Mouse (Mus musculus) stomach, embryonic 14.5 days (tissue): Measurements from ENCODE around the gene Ccdc151. TPM values are rescaled to one million over a fixed set of nuclear protein-coding genes. Genes with fewer than 3 reads are reported as not detected.

Experiments used
- ATAC-seq: fragments of 200-750 bp; cut with Nextera tagmentation; 2 replicates; pipeline ENCODE4 v1.8.0; 2017; ENCODE audit warnings: low read depth, moderate TSS enrichment; ENCODE audit not compliant: insufficient number of reproducible peaks, insufficient read depth, low FRiP score
- H3K27ac ChIP-seq: fragments of 300-500 bp; sonication (generic); 2 replicates; pipeline ENCODE4 v1.5.1; 2014; ENCODE audit warnings: mild to moderate bottlenecking, low read length, moderate library complexity, mixed read lengths
- H3K27me3 ChIP-seq: fragments of 300-500 bp; sonication (generic); 2 replicates; pipeline ENCODE4 v1.6.1; 2014; ENCODE audit warnings: low read length, control low read depth, mixed read lengths; ENCODE audit not compliant: control insufficient read depth, insufficient read depth
- H3K36me3 ChIP-seq: fragments of 300-500 bp; sonication (generic); 2 replicates; pipeline ENCODE4 v1.6.1; 2014; ENCODE audit warnings: mild to moderate bottlenecking, control low read depth, low read length, moderate library complexity, mixed read lengths; ENCODE audit not compliant: control insufficient read depth, insufficient read depth
- H3K4me1 ChIP-seq: fragments of 300-500 bp; sonication (generic); 2 replicates; pipeline ENCODE4 v1.6.1; 2014; ENCODE audit warnings: low read length, control low read depth, mixed read lengths; ENCODE audit not compliant: control insufficient read depth, insufficient read depth
- H3K4me2 ChIP-seq: fragments of 300-500 bp; sonication (generic); replicated peaks from 2 replicates; pipeline ENCODE4 v1.6.1; 2014; ENCODE audit warnings: low read depth, low read length, control low read depth
- H3K4me3 ChIP-seq: fragments of 300-500 bp; sonication (generic); 2 replicates; pipeline ENCODE4 v1.5.1; 2014; ENCODE audit warnings: low read depth, low read length, control low read depth
- H3K9ac ChIP-seq: fragments of 300-500 bp; sonication (generic); replicated peaks from 2 replicates; pipeline ENCODE4 v1.6.1; 2014; ENCODE audit warnings: low read depth, mild to moderate bottlenecking, control low read depth, low read length, moderate library complexity, mixed read lengths
- H3K9me3 ChIP-seq: fragments of 300-500 bp; sonication (generic); 2 replicates; pipeline ENCODE4 v1.6.1; 2016; ENCODE audit warnings: low read depth, low read length, control low read depth; ENCODE audit not compliant: control insufficient read depth
- WGBS: fragments of 180-500 bp; shearing (Covaris S2); extraction: QIAGEN DNeasy Blood & Tissue Kit; methylation state at CpG from one replicate; pipeline ENCODE4 v1.1.7; 2014; 5-methylcytosine and 5-hydroxymethylcytosine counted together
- polyA plus RNA-seq: library from polyadenylated mRNA; unstranded; fragments of >200 nt; fragmentation: Nextera tagmentation; extraction: Ambion mirVana; gene quantifications from 2 replicates; pipeline ENCODE4 v1.2.1, GENCODE M21; 2014

Ccdc151 gene
- polyA plus RNA-seq, 1 experiment from 2014 or later = 0.72 TPM

DNA sequence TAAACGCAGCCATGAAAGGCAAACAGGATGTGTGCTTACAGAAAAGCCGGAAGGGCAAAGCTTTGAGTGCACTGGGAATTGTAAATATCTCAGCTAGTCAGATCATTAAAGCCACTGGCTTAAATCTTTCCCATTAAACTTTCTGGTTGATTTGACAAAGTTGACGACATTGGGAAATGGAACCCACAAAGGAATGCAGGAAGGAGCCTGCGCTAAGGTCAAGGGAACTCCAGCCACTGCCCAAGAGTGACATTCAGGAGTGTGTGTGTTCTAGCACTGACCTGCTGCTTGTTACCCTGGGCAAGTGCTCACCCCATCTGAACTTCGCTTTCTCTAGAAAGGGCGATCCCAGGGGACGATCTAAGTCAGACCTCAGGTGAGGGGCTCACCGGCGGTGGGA, 42.3 kb downstream of the Ccdc151 start:
- Histone ChIP-seq H3K36me3 (no peaks in the 10 kb centered on the region), H3K27ac (no peak overlapping the region), H3K9me3 (no peaks in the 10 kb centered on the region), H3K4me3 (no peak overlapping the region), H3K4me1 (peaks cover 16% of the 10 kb centered on the region; the same call in 1 of the 2 replicates), H3K27me3 (peaks cover 14% of the 10 kb centered on the region), H3K9ac (no peak overlapping the region), H3K4me2 (no peak overlapping the region)
- no peak for ATAC-seq
- 48% methylated on average over 9 of the region's 9 CpGs for WGBS

DNA sequence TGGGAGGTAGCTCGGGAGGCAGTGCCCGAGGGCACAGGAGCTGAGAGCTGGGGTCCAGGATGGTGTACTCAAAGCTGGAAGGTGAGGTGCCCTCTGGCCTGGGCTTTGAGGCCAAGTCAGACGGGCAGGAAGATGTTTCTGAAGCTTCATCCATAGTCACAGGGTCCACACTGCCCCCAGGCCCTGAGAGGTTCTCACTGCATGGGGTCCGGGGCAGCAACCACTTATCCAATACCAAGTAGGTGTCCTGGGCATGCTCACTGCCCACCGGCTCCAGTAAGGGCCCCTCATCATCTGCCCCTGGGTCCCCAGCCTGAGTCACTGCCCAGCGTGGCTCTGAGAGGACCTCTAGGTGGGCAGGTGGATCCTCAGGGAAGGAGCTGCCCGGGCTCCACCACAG, 43.2 kb downstream of the Ccdc151 start:
- H3K4me1 ChIP-seq = peaks cover 16% of the 10 kb centered on the region; the same call in 1 of the 2 replicates
- 87% methylated on average over 7 of the region's 7 CpGs for WGBS
- H3K9me3 ChIP-seq = no peaks in the 10 kb centered on the region
- peaks cover 14% of the 10 kb centered on the region for H3K27me3 ChIP-seq
- ATAC-seq = no peak
- H3K27ac ChIP-seq = no peak overlapping the region
- no peak overlapping the region for H3K4me2 ChIP-seq
- H3K36me3 ChIP-seq = no peaks in the 10 kb centered on the region
- no peak overlapping the region for H3K9ac ChIP-seq
- H3K4me3 ChIP-seq = no peak overlapping the region

DNA sequence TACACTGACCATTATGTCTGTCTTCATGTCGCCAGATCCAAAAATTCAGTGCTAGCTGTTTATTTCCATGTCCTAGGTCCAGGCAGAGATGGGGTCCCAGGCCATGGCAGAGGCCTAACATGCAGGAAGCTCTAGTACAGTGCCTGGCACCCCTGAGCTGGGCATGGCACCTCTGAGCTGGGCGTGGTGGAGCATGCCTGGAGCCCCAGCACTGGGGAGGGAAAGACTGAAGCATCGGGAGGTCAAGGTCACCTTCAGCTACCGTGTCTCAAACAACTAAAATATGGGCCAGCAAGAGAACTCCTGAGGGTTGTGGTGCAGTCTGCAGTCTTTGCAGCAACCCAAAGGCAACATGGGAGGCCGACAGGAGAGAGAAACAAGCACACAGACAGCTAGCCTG, 44.1 kb downstream of the Ccdc151 start:
- no peak overlapping the region for H3K4me2 ChIP-seq
- no peaks in the 10 kb centered on the region for H3K9me3 ChIP-seq
- peaks cover 16% of the 10 kb centered on the region; the same call in 1 of the 2 replicates for H3K4me1 ChIP-seq
- 72% methylated on average over 5 of the region's 5 CpGs for WGBS
- no peak overlapping the region for H3K27ac ChIP-seq
- no peak overlapping the region for H3K9ac ChIP-seq
- H3K36me3 ChIP-seq = no peaks in the 10 kb centered on the region
- no peak for ATAC-seq
- peaks cover 14% of the 10 kb centered on the region for H3K27me3 ChIP-seq
- no peak overlapping the region for H3K4me3 ChIP-seq

DNA sequence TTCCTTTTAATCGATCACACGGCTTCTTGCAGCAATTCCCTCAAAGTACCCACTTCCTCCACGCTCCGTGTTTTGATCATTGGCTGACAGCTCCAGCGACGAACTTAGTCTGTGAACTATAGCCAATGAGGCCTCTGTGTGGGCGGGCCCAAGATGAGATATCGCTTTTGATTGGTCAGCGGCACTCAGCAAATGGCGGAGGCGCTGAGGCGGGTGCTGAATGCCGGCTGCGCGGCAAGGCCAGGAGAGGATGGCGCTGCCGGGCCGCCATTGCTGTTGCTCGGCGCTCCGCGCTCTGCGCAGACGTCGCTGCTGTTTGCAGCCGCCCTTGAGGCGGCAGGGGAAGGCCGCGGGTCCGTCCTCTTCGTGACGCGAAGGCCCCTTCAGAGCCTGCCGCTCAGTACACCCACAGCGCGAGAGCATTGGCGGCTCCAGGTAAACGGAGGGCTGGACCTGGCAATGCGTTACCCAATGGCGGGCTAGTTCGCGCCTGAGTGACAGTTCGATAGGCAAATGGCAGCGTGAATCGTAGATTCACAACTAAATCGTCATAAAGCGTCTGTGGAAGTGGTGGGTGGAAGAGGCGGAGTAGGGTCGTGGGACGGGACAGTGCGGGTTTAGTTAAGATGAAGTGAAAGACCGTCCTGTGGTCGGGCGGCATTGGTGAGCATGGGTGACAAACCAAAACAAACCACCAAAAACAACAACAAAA, 46.7 kb downstream of the Ccdc151 start, which contains the start of gene Swsap1:
Gene Swsap1 (plus strand): TSS at position 186 of the 712 bp plus-strand sequence.
- H3K9ac ChIP-seq = peak within 1 kb of the TSS; percentile 57
- under 1% methylated on average over 54 of the region's 54 CpGs for WGBS
- H3K27ac ChIP-seq = peak within 1 kb of the TSS; percentile 87
- peak; percentile 97 for ATAC-seq
- peak within 1 kb of the TSS; percentile 59 for H3K4me2 ChIP-seq
- H3K4me1 ChIP-seq = no peaks in the 10 kb centered on the region; the same call in 1 of the 2 replicates
- H3K4me3 ChIP-seq = peak within 1 kb of the TSS; percentile 66
- peaks cover 6% of the 10 kb centered on the region for H3K27me3 ChIP-seq
- no peaks in the 10 kb centered on the region for H3K36me3 ChIP-seq
- no peaks in the 10 kb centered on the region for H3K9me3 ChIP-seq

DNA sequence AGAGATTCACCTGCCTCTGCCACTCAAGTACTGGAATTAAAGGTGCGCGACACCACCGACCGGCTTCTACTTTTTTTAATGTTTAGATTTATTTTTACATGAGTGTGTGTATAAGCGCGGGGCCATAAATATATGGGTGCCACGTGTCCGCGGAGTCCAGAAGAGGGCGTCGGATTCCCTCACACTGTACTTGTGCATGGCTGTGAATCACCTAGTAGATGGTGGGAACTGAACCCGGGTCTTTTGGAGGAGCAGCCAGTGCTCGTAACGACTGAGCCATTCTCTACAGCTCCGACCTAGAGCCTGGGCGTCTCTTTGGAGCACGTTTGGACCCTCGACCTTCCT, 47.2 kb downstream of the Ccdc151 start:
- 2% methylated on average over 18 of the region's 18 CpGs for WGBS

DNA sequence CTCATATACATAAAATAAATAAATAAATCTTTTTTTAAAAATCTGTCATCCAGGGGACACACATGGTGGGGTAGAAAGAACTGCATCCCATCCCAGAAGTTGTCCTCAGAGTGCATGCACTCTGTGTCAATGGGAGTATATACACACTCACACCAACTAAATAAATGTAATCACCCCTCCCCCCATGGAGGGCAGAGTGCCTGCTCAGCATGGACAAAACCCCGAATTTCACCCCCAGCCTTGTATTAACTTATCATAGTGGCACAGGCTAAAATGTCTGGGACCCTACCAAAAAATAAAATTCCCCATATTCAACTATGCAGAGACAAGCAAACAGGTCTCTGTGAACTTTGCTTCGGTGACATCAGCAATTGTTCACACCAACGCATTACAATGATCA, 47.8 kb downstream of the Ccdc151 start:
- Histone ChIP-seq H3K27me3 (no peaks in the 10 kb centered on the region), H3K9me3 (no peaks in the 10 kb centered on the region), H3K27ac (no peak overlapping the region), H3K4me3 (no peak overlapping the region), H3K4me1 (no peaks in the 10 kb centered on the region), H3K36me3 (no peaks in the 10 kb centered on the region), H3K9ac (no peak overlapping the region), H3K4me2 (0 out of 2 replicates have a peak overlapping the region, but pooled peaks have one; percentile 59)
- 73% methylated on average over 3 of the region's 3 CpGs for WGBS
- ATAC-seq = no peak

More for the DNA sequence above, 47.2 kb downstream of the Ccdc151 start:
- Histone ChIP-seq H3K4me2 (peak overlapping the region; percentile 59), H3K27me3 (peaks cover under 1% of the 10 kb centered on the region; the same call in 1 of the 2 replicates), H3K4me3 (peak overlapping the region; percentile 66), H3K4me1 (no peaks in the 10 kb centered on the region), H3K9ac (peak overlapping the region; percentile 57), H3K36me3 (no peaks in the 10 kb centered on the region), H3K9me3 (no peaks in the 10 kb centered on the region), H3K27ac (peak overlapping the region; percentile 87; the same call in 1 of the 2 replicates)
- ATAC-seq = peak; percentile 73

DNA sequence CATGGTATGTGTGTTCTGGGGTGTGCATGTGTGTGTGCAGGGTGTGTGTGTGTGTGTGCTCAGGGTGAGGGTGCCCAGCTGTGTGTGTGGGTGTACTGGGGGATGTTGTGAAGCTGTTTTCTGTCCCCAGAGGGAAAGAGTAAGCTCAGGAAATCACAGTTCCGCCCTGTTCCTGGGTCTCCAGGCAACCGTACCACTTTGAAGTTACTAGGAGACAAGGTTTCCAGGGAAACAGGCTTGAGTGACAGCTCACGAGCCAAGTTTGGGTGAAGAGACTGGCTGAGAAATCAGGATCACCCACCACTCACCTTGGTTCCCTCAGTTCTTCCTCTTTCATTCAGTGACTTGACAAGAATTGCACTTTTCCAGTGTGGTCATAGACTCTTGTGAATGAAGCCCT, 48.8 kb downstream of the Ccdc151 start:
- Histone ChIP-seq H3K9ac (no peak overlapping the region), H3K4me1 (no peaks in the 10 kb centered on the region), H3K27me3 (no peaks in the 10 kb centered on the region), H3K27ac (no peak overlapping the region), H3K4me3 (no peak overlapping the region), H3K36me3 (no peaks in the 10 kb centered on the region), H3K4me2 (no peak overlapping the region), H3K9me3 (no peaks in the 10 kb centered on the region)
- WGBS = 14% methylated on average over 3 of the region's 3 CpGs
- no peak for ATAC-seq

DNA sequence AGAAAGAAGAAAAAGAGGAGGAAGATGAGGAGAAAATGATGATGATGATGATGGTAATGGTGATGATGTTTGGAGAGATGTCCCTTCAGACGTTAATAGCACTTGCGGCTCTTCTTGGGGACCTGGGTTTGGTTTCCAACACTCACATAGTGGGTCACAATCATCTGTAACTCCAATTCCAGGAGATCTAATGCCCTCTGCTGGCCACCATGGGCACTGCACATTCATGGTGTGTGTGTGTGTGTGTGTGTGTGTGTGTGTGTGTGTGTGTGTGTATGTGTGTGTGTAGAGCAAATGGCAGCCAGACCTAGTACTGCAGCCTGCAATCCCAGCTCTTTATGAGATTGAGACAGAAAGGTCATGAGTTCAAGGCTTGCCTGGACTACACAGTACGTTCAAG, 50.5 kb downstream of the Ccdc151 start:
- no peak for ATAC-seq
- WGBS = 72% methylated on average over 3 of the region's 3 CpGs
- H3K9me3 ChIP-seq = no peaks in the 10 kb centered on the region
- H3K4me3 ChIP-seq = no peak overlapping the region
- no peaks in the 10 kb centered on the region for H3K36me3 ChIP-seq
- H3K9ac ChIP-seq = no peak overlapping the region
- no peaks in the 10 kb centered on the region; the same call in 1 of the 2 replicates for H3K4me1 ChIP-seq
- H3K27ac ChIP-seq = no peak overlapping the region
- H3K4me2 ChIP-seq = no peak overlapping the region
- H3K27me3 ChIP-seq = no peaks in the 10 kb centered on the region
